Mouse (Mus musculus): Measurements from ENCODE around the gene Lekr1.
"Not testable (repeated sequence)": the region's sequence is repeated elsewhere in the genome, so short reads cannot be mapped to it uniquely, and the experiment has no call there.

Lekr1 gene

DNA sequence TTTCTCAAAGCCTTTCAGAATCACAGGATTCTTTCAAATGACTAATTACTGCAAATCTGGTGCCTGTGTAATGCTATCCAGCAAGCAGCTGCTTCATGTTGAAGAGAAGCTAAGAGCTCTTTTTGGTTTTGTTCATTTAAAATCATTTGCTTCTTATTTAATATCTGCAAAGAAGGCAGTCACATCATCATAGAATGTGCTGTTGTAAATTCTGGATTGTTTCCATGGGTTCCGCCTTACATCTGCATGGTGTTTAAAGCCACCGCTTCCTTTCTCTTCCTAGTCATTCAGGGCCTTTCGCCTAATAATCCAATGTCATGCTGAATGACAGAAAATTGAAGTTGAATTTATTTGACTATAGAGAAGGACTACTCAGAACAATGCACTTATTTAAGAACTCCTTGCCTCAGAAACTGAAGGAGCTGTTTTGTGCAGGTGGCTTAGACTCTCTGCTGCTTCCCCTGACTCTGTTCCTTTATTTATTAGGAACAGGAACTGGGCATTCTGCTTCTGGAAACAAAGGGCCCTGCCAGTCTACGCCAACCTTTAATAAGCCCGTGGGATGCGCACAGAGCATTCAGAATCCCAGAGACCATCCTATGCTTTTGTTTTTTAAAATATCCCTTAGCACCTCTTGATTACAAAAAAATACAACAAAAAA lies 101.3 kb downstream of the Lekr1 start:
- DNase-seq (ENCODE audit: low spot score): peak; percentile 25

DNA sequence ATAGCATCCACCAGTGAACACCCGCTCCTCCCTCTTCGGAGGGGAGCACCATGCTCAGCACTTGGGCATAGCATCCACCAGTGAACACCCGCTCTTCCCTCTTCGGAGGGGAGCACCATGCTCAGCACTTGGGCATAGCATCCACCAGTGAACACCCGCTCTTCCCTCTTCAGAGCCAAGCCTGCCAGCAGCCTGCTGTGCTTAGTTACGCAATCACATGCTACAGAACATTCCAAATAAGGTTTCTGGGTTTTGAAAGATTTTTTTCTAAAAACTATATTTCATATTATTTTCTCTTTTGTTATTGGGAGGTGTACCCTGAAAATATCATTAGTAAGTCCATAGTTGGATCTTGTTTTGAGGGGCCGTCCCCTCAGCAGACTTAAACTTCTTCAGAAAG lies 103.6 kb downstream of the Lekr1 start:
- not testable (repeated sequence) for DNase-seq (ENCODE audit: low spot score)

DNA sequence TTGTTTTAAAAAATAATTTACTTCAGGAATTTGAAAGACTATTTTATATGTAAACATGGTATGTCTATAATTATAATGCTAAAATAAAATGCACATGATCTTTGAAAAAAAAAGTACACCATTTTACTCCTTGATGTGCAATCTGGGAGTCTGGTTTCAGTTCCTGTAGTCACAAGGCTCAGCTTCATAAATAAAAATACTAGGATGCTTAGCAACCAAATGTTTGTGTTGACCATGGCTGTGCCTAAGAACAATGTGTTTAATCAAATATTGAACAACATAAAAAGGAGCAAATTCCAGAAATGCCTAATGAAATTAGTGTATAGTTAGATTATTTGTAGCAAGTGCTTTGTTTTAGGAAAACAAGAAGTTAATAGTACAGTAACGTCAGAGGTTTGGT lies 107.9 kb downstream of the Lekr1 start:
- DNase-seq (ENCODE audit: low spot score): no peak

DNA sequence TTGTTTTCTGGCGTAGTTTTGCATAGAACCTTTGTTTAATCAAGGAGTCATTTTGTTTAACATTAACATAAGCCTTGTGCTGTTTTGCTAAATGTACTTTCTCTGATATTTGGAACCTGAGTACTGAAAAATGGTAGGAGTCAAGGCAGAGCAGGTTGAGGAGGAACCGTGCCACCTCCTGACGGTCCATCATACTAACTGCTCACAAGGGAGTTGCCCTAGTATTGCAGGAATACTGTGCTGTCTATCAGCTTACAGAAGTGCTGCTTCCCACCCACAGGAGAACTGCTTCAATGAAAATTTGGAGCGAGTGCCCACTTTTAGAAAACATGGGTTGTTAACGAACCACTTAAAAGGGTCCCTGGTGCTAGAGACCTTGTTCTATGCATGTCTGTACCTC lies 109.1 kb downstream of the Lekr1 start:
- no peak for DNase-seq (ENCODE audit: low spot score)

DNA sequence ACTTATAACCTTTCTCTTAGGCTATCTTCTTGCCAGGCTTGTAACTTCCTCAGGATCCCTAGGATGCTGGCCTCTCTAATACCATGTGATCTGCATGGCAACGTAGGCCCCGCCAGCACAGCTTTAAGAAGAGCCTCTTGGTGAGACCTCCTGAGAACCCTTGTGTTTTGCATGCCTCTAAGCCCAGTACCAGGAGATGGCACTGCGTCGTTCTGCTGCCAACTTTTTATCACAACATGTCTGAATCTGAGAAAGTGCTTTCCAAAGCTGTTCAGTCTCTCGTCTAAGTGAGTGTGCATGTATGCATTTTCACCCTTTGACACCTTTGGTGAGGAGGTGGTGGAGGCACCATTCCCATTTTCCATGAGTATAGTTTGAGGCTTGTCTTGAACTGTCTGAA lies 116.2 kb downstream of the Lekr1 start:
- DNase-seq (ENCODE audit: low spot score): no peak

DNA sequence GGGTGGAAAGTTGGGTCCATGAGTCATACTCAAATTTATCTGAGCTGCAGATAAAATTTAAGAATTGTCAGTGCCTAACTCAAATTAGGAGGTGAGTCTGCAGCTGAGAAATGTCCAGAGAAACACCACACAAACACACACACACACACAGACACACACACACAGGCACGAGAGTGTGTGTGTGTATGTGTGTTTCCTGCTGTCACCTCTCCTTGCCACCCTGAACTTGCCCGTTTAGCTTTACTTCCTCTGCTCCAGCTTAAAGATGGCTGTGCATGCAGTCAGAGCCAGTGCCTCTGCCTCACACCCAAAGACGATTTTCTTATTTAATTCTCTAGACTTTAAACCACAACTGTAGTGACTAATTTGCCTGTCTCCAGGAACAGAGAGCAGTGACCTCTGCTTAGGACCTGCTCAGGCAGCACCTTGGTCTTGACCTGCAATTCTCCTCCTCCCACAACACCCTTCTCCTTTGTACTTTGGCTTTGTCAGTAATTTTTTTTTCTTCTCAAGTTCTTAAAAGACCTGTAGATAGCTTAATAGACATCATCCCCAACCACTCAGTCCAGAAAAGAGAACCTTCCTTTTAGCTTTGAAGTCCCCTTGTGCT lies 124.2 kb downstream of the Lekr1 start:
- DNase-seq (ENCODE audit: low spot score): no peak

DNA sequence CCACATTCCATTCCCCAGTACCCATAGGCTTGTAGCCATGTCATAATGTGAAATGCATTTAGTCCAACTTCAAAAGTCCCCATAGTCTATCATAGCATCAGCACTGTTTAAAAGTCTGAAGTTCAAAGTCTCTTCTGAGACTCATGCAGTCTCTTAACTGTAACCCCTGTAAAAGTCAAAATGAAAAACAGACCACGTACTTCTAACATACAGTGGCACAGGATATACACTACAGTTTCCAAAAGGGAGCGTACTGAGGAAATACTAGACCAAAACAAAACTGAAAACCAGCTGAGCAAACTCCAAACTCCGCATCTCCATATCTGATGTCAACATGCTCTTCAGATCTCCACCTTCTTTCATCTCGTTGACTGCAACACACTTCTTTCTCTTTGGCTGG lies 127.5 kb downstream of the Lekr1 start:
- no peak for DNase-seq (ENCODE audit: low spot score)

DNA sequence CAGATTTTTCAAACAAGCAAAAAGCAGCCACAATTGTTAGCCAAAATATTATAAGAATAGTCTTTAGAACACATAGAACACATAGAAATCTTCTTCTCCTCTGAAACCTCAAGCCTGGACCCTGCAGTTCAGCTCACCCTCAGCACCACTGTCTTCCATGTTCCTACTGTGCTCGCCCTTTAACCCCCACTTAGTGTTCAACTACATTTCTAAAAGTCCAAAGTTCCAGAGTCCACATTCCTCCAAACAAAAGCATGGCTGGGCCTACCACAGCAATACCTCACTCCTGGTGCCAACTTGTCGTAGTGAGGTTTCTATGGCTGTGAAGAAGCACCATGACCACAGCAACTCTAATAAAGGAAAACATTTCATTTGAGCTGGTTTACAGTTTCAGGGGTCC lies 128.7 kb downstream of the Lekr1 start:
- DNase-seq (ENCODE audit: low spot score): no peak

DNA sequence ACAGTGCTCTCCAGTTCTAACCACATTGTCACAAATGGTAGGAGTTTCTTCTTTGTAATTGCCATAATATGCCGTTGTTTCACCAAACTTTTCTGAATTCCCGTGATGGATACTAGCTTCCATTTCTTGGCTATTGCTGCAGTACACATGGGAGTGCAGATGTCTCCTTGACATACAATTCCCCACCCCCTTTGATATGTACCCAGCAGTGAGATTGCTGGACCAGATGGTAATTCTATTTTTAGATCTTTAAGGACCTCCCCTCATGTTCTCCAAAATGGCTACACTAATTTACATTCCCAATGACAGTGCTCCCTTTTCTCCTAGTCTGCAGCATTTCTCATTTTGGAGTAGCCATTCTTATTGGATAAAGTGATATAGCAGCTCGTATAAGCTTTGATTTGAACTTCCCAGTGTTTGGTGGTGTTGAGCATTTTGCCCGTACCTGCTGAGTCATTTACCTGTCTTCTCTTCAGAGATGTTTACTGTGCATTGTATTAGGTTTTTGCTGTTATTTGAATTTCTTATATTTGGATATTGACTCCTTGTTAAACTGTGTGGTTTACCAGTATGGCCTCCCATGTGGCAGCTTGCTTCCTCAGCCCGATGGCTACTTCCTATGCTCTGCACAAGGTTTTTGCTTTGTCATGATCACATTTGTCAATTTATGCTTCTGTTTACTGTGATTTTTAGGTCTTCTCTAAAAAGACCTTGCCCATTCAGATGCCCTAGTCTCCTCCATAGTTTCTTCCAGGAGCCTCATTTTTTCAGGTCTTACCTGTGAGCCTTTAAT lies 131.5 kb downstream of the Lekr1 start:
- no peak for DNase-seq (ENCODE audit: low spot score)

DNA sequence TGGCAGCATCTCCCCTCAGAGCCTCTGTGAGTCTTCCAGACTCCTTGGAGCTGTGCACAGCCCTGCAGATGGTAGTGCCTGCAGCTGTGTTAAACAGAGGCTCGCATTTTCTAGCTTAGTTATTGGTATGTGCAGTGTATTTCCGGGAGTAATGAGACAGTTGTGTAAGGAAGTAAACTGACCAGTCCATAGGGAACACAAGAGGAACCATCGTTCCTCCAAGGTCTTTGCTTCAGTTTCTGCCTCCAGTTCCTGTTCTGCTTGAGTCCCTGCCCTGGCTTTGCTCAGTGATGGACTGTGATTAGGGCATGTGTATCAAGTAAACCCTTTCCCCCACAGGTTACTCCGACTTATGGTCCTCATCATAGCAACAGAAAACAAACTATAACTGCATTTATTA lies 134.9 kb downstream of the Lekr1 start:
- no peak for DNase-seq (ENCODE audit: low spot score)

DNA sequence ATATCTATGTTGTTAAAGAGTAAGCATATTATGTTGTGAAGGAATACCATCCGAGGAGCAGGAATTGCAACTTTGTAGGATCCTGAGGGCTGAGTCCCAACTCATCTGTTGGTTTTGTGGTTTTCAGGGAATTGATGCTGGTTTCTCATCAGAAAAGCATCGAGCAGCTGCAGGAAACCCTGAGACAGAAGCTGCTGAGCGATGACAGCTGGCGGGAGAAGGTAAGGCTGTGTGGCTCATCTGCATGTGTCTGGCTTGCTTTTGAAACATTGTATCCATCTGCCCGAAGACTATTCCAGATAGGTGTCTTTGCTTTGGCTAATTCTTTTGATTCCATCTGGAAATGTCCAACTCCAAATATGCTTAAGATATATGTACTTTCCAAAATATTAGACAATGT lies 136.2 kb downstream of the Lekr1 start:
- DNase-seq (ENCODE audit: low spot score): no peak

DNA sequence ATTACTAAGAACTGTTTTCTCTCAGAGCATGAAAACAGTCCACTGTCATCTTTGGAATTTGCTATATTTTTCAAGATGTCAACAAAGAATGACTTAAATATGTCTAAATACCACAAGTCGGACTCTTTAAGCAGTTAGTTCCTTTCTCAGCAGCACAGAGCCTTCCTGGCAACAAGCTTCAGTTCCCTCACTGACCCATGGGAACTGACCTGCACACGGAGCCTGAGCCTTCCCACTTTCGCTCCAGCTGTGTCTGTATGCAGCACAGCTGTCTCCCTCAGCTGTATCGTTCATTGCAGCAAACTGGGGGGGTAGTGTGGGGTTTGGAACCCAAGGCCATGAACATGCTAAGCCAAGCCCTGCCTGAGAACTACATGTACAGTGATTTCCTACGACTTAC lies 136.8 kb downstream of the Lekr1 start:
- DNase-seq (ENCODE audit: low spot score): no peak

DNA sequence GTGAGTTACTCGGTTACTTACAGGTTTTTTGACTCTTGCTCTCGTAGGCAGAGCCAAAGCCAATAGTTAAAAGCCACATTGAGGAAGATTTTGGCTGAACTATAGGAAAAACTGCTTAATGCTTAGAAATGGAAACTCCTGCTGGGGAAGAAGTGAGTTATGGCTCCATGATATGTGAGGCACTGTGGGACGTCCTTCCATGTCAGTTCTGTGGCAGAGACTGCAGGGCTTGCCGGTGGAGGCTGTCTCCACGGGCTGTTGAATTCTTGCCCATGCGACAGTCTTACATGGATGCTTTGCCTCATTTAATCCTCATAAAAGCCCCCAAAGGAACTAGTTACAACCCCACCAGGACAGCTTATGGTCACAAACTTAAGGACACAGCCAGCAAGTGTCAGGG lies 148.9 kb downstream of the Lekr1 start:
- DNase-seq (ENCODE audit: low spot score): no peak

DNA sequence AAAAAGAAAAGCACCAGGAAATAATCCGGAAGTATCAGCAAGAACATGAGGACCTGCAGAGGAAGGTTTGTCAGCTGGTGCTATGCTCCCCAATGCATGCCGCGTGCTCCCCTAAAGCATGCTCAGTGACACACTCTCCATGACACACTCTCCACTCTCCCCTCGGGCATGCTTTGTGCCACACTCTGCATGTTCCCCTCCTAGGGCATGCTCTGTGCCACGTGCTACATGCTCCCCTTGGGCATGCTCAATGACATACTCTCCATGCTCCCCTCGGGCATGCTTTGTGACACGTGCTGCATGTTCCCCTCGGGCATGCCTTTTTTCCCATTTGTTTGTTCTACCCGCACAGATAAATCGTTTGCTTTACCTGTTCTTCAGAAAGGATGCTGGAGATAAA lies 150.0 kb downstream of the Lekr1 start:
- no peak for DNase-seq (ENCODE audit: low spot score)

DNA sequence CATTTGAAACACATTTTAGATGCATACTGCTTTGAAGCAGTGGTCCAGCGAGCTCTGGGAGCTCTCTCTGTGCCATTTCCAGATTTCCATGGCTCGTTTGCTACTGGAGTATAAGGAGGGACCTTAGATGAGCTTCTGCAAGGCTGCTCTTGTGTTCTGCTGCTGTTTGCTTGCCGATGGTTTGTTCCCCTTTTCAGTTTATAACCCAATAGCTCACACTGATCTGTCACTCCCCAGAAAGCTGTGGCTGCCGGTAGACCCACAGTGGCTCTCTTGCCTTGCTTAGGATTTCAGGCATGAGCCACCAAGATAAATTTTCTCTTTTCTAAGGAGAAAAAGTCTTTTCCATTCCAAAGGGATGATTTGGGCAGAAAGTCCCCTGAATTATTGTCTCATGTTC lies 152.6 kb downstream of the Lekr1 start:
- no peak for DNase-seq (ENCODE audit: low spot score)

DNA sequence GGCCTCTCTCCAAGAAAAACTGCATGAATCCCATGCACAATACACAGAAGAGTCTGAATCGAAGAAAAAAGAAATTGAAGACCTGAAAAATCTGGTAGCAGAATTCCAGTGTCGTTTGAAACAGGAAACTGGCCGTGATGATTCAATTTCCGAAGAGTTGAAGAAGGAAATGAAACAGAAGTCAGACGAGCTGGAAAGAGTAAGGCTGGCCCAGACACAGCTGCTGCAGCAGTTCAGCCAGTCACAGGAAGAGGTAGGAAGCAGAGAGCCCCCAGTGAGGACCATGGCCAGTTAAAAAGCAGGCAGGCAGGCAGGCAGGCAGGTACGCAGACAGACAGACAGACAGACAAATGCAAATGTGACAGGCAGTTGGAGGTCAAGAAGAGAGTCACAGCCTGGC lies 153.8 kb downstream of the Lekr1 start:
- no peak for DNase-seq (ENCODE audit: low spot score)

DNA sequence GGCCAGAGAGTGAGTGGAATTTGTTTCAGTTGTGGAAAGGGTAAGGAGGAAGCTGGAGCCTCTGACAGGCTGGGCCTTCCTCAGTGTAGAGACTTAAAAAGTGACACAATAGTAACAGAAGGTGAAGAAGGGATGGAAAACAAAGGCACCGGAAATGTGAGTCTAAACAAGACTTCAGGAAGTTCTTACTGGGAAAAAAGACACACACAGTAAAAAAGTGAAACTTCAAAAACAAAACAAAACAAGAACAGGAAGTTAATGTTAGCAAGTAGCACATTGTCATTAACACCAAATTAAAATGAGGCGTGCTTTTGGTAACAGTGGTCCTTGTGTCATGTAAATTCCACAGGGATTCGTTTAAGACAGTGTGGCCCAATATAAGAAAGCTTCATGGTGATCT lies 158.9 kb downstream of the Lekr1 start:
- DNase-seq (ENCODE audit: low spot score): no peak

DNA sequence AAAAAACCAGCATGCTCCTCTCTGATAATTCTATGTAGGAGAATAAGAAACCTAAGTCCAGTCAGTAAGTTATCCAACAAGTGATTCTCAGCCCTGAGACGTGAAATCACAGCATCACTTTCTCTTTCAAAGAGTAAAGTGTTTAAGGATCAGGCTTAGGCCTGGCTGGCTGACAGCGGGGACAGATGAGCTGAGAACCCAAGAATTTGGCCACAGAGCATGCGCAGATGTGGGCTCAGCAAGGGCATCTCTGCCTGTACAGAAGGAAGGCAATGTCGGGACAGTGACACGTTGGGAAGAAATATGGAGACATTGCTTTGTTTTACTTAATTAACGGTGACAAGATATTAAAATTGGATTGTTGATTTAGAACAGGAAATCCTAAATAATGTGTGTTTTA lies 160.7 kb downstream of the Lekr1 start:
- DNase-seq (ENCODE audit: low spot score): no peak

DNA sequence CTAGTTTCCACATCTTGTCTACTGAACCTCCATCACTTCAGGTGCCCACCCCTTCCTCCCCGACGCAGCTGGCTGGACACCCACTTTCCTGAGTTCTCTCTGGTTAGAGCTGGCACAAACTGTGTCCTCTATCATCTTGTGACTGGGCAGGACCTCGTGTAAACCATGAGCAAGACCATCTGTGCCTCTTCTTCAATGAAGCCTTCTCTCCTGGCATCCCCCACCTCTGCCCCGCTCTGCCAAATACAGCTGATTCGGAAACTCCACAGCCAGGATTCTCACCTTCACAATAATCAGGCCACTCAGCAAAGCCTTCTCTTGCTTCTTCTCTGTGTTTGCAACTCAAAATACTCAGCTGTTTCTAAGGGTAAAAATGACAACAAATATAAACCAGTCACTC lies 161.4 kb downstream of the Lekr1 start:
- no peak for DNase-seq (ENCODE audit: low spot score)

DNA sequence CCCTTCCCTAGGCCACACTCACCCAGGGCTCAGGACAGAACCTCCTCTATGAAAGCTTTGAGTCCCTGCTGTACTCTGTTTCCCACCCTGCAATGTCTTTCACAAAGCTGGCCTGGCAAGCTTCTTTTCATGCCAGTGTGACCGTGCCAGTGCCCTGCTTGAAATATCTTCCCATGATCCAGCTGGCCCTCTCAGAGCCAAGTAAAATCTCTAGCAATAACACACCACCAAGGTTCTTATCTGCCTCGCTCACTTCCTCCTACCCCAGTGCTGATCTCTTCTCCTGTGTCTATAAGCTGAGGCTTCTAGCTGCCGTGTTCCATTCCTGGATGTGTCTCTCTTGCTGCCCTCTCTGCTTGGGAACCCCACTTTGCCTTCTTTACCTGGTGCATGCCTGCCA lies 162.0 kb downstream of the Lekr1 start:
- no peak for DNase-seq (ENCODE audit: low spot score)

DNA sequence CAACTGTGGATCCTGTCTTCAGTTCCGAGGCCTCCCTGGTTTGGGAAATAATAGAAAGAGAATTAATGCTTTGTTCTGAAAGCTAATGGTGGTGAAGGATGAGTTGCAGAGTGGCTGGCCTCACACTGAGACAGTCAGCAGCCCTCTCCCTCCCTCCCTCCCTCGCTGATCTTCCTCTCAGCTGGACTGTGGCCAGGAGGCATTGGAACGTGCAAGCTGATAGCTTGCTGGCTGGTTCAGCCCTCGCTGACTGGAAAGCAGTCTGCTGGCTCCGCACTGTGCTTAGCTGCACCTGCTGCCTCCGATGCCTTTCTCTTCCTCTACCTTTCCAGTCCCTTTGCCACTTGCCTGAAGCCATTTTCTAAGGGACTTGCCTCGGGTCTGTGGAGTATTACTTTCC lies 163.2 kb downstream of the Lekr1 start:
- no peak for DNase-seq (ENCODE audit: low spot score)

DNA sequence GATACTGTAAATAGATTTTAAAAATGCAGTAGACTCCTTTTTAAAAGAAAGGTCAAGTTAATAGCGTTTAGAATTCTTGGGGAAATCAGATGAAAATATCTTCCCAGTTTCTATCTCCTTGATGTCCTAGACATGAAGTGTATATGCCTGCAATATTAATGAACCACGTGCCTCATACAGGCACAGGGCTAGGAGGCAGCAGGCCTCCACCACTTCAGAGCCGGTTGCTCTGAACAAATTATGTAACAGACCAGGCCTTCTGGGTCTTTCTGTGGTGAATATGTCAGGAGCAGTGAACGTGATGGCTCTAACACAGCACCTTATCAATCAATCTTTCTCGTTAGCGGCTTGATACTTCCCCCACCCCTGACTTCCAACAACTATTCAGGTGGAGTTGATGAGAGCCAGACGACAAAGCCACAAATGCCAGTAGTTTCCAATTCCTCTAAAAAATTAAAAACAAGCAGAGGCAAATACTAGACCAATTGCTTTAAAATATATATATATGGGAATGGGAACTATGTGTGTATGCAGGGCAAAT lies 164.0 kb downstream of the Lekr1 start:
- DNase-seq (ENCODE audit: low spot score): no peak

DNA sequence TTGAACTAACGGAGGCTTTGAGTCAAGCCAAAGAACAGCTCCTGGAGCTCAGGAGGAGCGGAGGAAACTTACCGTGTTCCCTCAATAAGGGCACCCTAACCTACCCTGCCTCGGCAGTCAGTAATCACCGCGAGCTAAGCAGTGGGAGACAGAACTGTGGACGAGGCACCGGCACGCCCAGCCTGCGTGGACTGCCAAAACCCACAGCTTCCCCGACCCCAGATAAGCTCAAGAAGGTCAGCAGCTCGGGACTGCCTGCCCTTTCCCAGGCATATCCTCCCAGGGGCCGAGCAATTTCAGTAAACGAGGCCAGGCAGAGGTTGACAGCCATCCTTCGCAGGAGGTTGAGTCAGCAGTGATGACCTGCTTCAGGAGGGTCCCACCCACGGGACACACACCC lies 164.8 kb downstream of the Lekr1 start:
- DNase-seq (ENCODE audit: low spot score): no peak
